Mouse (Mus musculus) skeletal muscle tissue, adult 2 months (tissue): ENCODE measurements at regions not wholly inside any gene's neighbourhood (a gene's known extent, or its start where the extent isn't known, plus 50 kb on each side); places are given as distances from the start of the nearest gene placed in this dataset.

Experiments
- DNase-seq: peaks from one replicate; pipeline ENCODE4 v3.0.0-alpha.2; 2012; ENCODE audit warnings: low read depth, low spot score

DNA sequence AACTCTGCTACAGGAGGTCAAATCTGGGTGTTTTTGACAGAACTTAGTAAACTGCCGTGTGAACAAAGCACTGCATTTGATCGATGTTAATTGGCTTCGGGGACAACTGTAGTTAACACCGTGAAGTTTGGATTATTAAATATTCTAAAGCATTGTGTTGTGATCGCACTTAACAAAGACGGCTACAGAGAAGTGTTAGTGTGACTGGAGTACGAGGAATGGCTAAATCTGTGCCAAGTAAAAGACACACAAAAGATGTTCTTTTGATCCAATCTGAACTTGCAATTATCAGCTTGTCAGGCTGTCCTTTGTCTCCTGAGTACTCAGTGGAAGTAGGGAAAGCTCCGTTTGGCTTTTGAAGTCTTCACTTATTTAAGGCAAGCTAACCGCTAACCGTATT, 259.7 kb downstream of the Tmem182 start:
- no peak for DNase-seq

- DNase-seq = no peak
Observed at GRCm38 (mm10) chr1:41104869-41105268, 299.5 kb downstream of the Tmem182 start.

DNA sequence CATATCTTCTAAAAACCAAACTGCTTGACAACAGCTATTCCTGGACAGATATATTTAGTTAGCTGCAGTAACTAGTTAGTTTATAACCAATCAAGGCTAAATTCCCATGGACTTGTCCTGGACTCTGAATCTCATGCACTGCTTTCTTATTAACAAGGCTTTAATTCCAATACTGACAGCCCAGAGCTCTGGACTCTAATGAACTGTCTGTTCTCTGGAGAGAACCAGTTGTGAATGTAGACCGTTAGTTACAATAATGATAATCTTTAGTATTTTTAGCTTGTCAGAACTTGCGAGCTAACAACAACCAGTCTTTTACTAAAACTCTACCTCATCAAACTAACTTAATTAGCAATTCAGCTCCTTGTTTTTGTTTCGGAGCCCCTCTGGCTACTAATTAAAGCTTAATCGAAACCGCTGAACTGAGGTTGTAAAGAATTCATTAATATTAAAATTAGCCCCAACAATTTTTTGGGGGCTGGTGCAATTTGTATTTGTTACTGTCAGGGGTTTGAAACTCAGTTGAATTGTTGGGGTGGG, 316.3 kb downstream of the Tmem182 start:
- no peak for DNase-seq

GRCm38 (mm10) chr1:41131410-41131809, 326.0 kb downstream of the Tmem182 start:
- no peak for DNase-seq

- DNase-seq = no peak
Observed at GRCm38 (mm10) chr1:41133143-41133542, 327.7 kb downstream of the Tmem182 start.

- DNase-seq = no peak
Observed at GRCm38 (mm10) chr1:41133946-41134345, 328.5 kb downstream of the Tmem182 start.

- no peak for DNase-seq
Observed at GRCm38 (mm10) chr1:41139725-41140124, 334.3 kb downstream of the Tmem182 start.

- no peak for DNase-seq
Observed at GRCm38 (mm10) chr1:41140542-41140941, 335.1 kb downstream of the Tmem182 start.

GRCm38 (mm10) chr1:41141992-41142391, 336.6 kb downstream of the Tmem182 start:
- no peak for DNase-seq

DNA sequence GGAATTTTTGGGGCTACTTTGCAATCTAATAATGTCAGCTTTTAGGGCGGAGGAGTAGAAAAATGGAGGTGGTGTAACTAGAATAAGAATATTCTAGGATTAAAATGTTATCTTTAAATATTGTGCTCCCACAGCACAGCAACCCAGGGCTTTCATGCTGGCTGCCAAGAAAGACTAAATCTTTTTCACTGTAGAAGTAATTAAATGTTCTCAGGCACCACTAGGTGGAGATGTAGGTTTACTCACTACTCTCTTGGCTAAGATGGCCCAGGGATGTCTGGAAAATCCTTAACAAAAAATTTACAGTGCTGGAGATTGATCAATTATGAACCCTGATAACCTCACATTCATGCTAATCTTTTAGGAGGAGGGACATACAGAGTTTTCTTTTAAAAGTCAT, 347.1 kb downstream of the Tmem182 start:
- DNase-seq = no peak

DNA sequence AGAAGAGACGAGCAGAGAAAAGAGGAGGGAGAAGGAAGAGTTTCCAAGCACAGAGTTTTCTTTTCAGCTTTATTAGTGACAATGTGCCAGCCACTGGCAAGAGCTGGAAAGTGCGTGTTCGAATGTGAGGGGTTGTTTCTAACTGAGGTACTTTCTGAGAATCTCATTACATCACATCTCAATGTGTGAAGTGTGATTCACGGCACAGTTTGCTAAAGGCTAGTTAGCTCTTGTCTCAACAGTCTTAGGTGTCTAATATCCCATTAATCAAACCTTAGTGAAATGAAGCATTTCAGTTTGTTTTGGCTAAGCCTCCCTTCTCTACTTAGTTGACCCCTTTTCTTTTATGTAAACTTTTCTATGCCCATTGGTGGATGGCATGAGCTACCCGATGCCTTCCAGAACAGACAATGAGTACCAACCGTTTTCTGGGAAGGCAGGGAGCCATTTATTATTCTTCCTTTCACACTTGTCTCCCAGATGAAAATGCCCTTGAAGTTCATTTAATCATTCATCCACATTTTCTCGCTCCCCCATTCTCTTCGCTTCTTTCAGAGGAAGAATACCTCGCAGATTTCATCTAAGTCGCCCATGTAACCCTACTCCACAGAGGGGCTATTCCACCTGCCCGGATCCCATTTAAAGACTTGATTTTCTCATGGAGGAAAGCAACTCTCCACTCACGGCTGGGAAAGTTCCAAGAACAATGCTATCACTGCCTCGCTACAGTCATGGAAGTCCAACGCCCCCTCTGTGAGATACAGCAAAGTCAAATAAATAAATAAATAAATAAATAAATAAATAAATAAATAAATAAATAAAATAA, 348.0 kb downstream of the Tmem182 start:
- DNase-seq = no peak

- DNase-seq = no peak
Observed at GRCm38 (mm10) chr1:41154198-41154597, 348.8 kb downstream of the Tmem182 start.

DNA sequence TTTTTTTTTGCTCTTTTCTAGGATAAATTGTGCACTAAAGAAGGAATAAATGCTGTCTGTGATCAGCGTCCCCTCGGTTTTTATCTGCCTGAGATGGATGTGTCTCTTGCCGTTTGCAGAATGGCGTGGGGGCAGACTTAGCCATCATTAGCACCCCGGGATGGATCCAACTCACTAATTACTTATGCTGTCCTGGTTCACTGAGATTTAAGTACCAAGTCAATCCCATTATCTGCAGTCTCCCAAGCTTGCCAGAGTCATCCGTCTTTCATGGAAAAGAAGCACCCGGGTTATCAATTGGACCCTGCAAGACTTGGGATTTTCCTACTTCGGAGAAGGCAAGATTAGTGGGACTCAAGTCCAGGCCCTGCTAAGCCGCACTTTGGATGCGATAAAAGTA, 351.5 kb downstream of the Tmem182 start:
- DNase-seq = no peak

GRCm38 (mm10) chr1:41157651-41158513, 352.5 kb downstream of the Tmem182 start:
- DNase-seq = no peak

GRCm38 (mm10) chr1:41165878-41166786, 360.7 kb downstream of the Tmem182 start:
- DNase-seq = no peak

DNA sequence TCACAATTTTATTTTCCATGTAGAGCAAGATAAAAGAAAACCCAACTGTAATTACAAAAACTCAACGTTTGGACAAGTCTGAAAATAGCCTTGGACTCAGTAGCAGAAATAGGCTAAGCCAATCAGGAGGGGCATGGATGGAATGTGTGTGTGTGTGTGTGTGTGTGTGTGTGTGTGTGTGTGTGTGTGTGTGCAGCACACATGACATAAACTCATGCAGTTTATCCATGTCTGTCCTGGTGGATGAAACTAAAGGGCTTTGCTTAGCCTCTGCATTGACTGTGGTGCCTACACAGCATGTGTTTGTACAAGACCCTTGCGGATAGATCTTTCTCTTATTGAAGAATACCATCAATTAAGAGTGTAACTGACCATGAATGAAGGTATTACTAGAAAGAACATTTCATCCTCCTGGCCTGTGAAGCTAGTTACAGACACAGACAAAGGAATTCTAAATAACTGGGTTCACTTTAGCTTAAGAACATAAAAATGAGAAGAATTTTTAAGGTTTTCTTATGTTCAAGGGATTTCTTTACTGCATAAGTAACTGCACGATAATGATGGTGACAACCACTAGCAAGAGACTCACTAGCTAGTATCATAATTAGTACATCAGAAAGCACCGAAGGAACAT, 361.5 kb downstream of the Tmem182 start:
- no peak for DNase-seq

DNA sequence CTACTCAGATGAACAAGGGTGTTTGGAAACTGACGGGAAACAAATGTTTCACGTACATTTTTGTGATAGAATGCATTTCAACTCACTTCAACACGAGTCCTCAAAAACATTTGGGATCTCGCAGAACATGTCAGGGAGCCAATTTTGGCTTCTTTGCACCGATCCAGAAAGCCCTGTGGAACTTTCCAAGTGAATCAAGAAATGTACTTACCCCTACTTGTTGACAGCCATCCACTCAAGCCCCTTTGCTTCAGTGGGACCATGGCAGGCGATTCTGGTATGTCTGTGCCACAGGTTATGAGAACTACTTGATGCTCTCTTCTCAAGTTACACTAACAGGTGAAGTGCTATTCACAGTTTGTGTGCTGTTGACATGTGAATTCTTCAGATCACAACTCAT, 381.6 kb downstream of the Tmem182 start:
- DNase-seq = no peak

DNA sequence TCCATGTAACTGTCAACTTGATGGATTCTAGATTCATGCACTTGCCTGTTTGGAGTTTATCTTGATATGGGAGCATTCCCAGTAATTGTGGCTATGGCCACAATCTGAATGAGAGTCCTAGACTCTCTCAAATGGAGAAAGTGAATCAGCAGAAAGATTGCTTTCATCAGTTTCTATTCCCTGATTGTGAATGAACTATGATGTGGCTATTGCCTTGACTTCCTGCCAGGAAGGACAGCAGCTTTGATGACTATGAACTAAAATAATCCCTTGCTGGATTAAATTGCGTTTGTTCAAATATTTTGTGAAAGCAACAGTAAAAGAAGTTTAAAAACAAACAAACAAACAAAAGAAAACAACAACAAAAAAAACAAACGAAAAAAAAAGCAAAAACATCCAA, 407.5 kb downstream of the Tmem182 start:
- no peak for DNase-seq

GRCm38 (mm10) chr1:41225851-41226250, 420.4 kb downstream of the Tmem182 start:
- DNase-seq = no peak

GRCm38 (mm10) chr1:41235335-41235734, 429.9 kb downstream of the Tmem182 start:
- no peak for DNase-seq

DNA sequence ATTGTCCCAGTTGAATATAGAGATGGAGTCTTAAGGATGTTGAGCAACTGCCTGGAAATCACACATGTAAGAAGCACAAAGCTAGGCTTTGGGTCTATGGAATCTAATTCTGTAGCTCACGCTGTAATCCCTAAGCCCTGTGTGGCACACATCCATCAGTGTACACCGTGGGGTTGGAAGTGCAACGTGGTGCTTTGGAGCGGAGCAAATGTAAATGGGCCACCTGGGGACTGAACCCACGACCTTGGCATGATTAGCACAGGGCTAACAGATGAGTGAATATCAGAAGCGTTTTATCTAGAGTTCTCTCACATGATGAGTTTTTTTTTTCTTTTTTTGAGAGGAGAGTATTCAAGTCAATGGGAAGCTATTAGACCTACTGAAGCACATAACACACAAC, 437.6 kb downstream of the Tmem182 start:
- no peak for DNase-seq
